ENCODE assay signal across 17 mouse cellular contexts in the genomic region with DNA sequence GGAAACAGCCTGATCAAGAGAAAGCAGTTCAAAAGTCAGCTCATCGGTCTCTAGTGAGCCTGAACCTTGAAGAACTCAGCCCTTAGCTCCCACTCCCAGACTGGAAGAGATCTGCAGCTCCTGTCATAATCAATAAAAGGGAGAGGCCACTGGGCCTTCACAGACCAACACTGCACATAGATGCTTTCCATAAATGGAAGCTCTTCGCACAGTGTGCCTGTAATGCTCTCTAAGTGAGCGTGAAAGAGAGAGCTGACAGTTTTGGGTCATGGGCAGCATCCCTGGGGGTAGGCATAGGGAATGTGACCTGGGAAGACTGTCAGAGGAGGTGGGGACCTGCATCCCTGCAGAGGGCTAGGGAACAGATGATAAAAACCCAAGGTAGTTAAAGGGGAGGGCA.
"Had no signal": no experiment of that assay in that cellular context is flagged by ENCODE, and none has a peak within 500 bp of the region (broad histone marks: within the 10 kb centered on the region; RNA-seq: fewer than 3 reads in every experiment).

No protein-coding gene starts in this region.

- H3K4me2 ChIP-seq: lung, embryonic 14.5 days; midbrain, embryonic 12.5 days; neural tube, embryonic 13.5 days; neural tube, embryonic 15.5 days; stomach, embryonic 15.5 days had no signal

- H3K9me3 ChIP-seq: midbrain, embryonic 10.5 days; midbrain, embryonic 12.5 days; neural tube, embryonic 13.5 days; neural tube, embryonic 15.5 days; stomach, embryonic 15.5 days had no signal

- H3K4me1 ChIP-seq: midbrain, embryonic 10.5 days; midbrain, embryonic 12.5 days; neural tube, embryonic 13.5 days; neural tube, embryonic 15.5 days; stomach, embryonic 15.5 days had no signal

- H3K27ac ChIP-seq: midbrain, embryonic 10.5 days; midbrain, embryonic 12.5 days; neural tube, embryonic 13.5 days; neural tube, embryonic 15.5 days; stomach, embryonic 15.5 days; stomach, postnatal 0 days had no signal

- H3K9ac ChIP-seq: lung, embryonic 14.5 days; midbrain, embryonic 12.5 days; neural tube, embryonic 13.5 days; neural tube, embryonic 15.5 days; stomach, embryonic 15.5 days had no signal

- H3K36me3 ChIP-seq: midbrain, embryonic 10.5 days; midbrain, embryonic 12.5 days; neural tube, embryonic 13.5 days; neural tube, embryonic 15.5 days; stomach, embryonic 15.5 days had no signal

- DNase-seq: lung, adult 18-20 months; lung, embryonic 14.5 days; lung, postnatal 10 days; lung, postnatal 4 days; midbrain, embryonic 14.5 days; right cerebral cortex, postnatal 14 days; thymus, adult 2 months; thymus, postnatal 25 days; thymus, postnatal 4 days had no signal

- ATAC-seq: midbrain, embryonic 16.5 days had no signal

- H3K27me3 ChIP-seq: midbrain, embryonic 12.5 days; neural tube, embryonic 13.5 days; neural tube, embryonic 15.5 days; stomach, embryonic 15.5 days had no signal

- H3K4me3 ChIP-seq: midbrain, embryonic 10.5 days; midbrain, embryonic 12.5 days; myocyte; neural tube, embryonic 13.5 days; neural tube, embryonic 15.5 days; stomach, embryonic 15.5 days had no signal
